Mouse (Mus musculus) frontal cortex, adult 2 months (tissue): ENCODE results near the gene Fgfr2. TPM values are rescaled to one million over a fixed set of nuclear protein-coding genes. Genes with fewer than 3 reads are reported as not detected.
"Not testable (repeated sequence)": the region's sequence is repeated elsewhere in the genome, so short reads cannot be mapped to it uniquely, and the experiment has no call there.

Experiments used
- DNase-seq, 2 experiments: peaks; one replicate each; pipeline ENCODE4 v3.0.0; 2022; ENCODE audit warnings: low spot score in 1 of 2; ENCODE audit errors: extremely low spot score in 1 of 2
- polyA plus RNA-seq: library from polyadenylated mRNA; depleted of rRNA; stranded (reverse); fragments of >200 nt; gene quantifications from 2 replicates; pipeline ENCODE4 v1.2.3, GENCODE M21; 2012

Fgfr2 gene
- polyA plus RNA-seq, 1 experiment, result 69.6 TPM

- DNase-seq, result peak; percentile 97 to 100
Observed at GRCm38 (mm10) chr7:131410416-131411058, 1712.6 kb downstream of the Fgfr2 start, which contains the start of the genes Ikzf5 and Acadsb. Gene Ikzf5, minus strand, starts transcription at chr7:131410521. Gene Acadsb, plus strand, starts transcription at chr7:131410601.

GRCm38 (mm10) chr7:131409988-131410385 is 1713.2 kb downstream of the Fgfr2 start:
- DNase-seq, result peak in 1 of 2 experiments; percentile 17

GRCm38 (mm10) chr7:131409321-131409987 is 1713.7 kb downstream of the Fgfr2 start:
- no peak for DNase-seq

- not testable (repeated sequence) for DNase-seq
Observed at GRCm38 (mm10) chr7:131391761-131392160, 1731.4 kb downstream of the Fgfr2 start.

- no peak for DNase-seq
Observed at GRCm38 (mm10) chr7:131371880-131372651, 1751.1 kb downstream of the Fgfr2 start.

GRCm38 (mm10) chr7:131371470-131371860 is 1751.7 kb downstream of the Fgfr2 start:
- no peak for DNase-seq

- DNase-seq, result peak; percentile 70 to 90
Observed at GRCm38 (mm10) chr7:131370648-131371469, 1752.3 kb downstream of the Fgfr2 start, which contains the start of gene Pstk. Gene Pstk, plus strand, starts transcription at chr7:131371141.

- DNase-seq, result no peak
Observed at GRCm38 (mm10) chr7:131364131-131364530, 1759.0 kb downstream of the Fgfr2 start.

GRCm38 (mm10) chr7:131362615-131363300 is 1760.4 kb downstream of the Fgfr2 start, which contains the start of gene 2310057M21Rik:
Gene 2310057M21Rik, minus strand, starts transcription at chr7:131362759.
- DNase-seq, result peak; percentile 92 to 97

- no peak for DNase-seq
Observed at GRCm38 (mm10) chr7:131362269-131362614, 1760.9 kb downstream of the Fgfr2 start.

GRCm38 (mm10) chr7:131356105-131356504 is 1767.0 kb downstream of the Fgfr2 start:
- no peak for DNase-seq

GRCm38 (mm10) chr7:131345856-131346541 is 1777.2 kb downstream of the Fgfr2 start:
- no peak for DNase-seq

- DNase-seq, result no peak
Observed at GRCm38 (mm10) chr7:131337502-131338068, 1785.6 kb downstream of the Fgfr2 start.

GRCm38 (mm10) chr7:131333564-131333963 is 1789.6 kb downstream of the Fgfr2 start, which contains the start of gene Fam24a:
Gene Fam24a, plus strand, starts transcription at chr7:131333864.
- no peak for DNase-seq

GRCm38 (mm10) chr7:131331688-131332087 is 1791.5 kb downstream of the Fgfr2 start:
- no peak for DNase-seq

GRCm38 (mm10) chr7:131329416-131329815 is 1793.7 kb downstream of the Fgfr2 start, which contains the start of gene Fam24b:
Gene Fam24b, minus strand, starts transcription at chr7:131329516.
- DNase-seq, result no peak

- no peak for DNase-seq
Observed at GRCm38 (mm10) chr7:131327054-131327453, 1796.1 kb downstream of the Fgfr2 start.

GRCm38 (mm10) chr7:131322192-131322591 is 1801.0 kb downstream of the Fgfr2 start, which contains the start of gene Cuzd1:
Gene Cuzd1, minus strand, starts transcription at chr7:131322292.
- no peak for DNase-seq

GRCm38 (mm10) chr7:131318340-131318739 is 1804.8 kb downstream of the Fgfr2 start:
- no peak for DNase-seq
